Mouse (Mus musculus) gastrocnemius, adult 8-10 months (tissue): ENCODE results near the gene Sox1. TPM values are rescaled to one million over a fixed set of nuclear protein-coding genes. Genes with fewer than 3 reads are reported as not detected.

Experiments used
- DNase-seq, 2 experiments: peaks; one replicate each; pipeline ENCODE4 v3.0.0; 2022; ENCODE audit warnings: low spot score in 2 of 2
- total RNA-seq, 4 experiments: library from RNA; stranded (reverse); gene quantifications; 2 replicates each; pipeline ENCODE4 v1.2.4; 2022

Sox1 gene
- total RNA-seq = not detected

DNA sequence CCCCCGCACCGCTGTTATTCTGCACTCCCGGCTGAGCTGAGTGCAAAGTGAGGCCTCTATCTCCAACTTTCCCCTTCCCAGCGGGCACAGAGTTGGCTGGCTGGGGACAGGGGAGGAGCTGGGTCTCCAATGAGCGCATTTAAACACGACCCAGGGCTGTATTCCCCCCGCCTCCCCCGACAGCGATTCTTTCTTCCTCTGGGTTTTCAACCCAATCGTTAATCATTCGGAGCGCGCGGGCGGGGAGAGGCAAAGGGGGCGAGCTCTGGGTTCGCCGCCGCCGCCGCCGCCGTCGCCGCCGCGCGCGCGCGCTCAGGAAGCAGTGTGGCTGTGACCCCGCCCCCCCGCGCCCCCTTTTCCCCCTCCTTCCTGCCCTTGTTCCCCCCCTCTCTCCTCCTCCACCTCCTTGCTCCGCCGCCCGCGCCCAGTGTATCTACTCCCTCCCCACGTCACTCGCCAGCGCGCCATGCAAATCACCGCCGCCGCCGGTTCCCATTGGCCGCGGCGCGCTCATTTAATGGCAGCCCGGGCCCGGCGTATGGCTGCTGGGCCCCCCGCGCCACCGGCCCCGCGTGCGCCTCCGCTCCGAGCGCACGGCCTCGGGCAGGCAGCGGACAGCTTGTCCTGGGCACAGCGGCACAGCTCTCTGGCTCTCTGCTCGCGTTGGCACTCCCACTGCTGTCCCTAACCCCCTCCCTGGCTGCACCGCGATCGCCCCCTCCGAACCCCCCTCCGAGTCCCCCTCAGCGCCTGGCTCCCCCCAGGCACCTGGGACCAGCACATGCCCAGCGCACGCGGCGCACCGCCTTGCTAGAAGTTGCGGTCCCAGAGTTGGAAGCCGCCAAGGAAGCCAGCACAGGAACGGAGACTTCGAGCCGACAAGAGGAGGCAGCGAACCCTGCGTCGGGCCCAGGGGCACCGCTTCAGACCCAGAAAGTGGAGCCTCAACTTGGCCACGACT, at the start of gene Sox1:
Gene Sox1, plus strand, starts transcription at position 225 of the 961 bp plus-strand sequence.
- no peak for DNase-seq

DNA sequence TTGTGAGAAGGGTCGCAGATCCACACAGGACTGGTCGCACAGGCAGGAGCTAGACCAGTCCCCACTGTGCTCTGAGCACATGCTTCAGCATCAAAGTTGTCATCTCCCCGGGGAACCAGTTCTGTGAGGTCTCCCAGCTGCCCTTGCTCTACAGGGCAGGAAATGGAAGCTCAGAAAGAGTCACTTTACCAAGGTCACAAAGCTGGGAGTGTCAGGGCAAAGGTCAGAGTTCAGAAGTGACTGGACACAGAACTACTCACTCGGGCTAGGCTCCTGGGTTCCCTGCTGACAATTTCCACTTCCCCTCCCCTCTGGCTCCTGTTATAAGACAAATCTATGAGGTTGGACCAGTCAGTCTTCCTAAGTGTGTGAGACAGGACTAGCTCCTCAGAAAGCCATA, 49.2 kb upstream of the Sox1 start:
- DNase-seq = no peak

GRCm38 (mm10) chr8:12346870-12347269, 48.2 kb upstream of the Sox1 start:
- DNase-seq = no peak

GRCm38 (mm10) chr8:12348306-12348705, 46.8 kb upstream of the Sox1 start:
- DNase-seq = no peak

DNA sequence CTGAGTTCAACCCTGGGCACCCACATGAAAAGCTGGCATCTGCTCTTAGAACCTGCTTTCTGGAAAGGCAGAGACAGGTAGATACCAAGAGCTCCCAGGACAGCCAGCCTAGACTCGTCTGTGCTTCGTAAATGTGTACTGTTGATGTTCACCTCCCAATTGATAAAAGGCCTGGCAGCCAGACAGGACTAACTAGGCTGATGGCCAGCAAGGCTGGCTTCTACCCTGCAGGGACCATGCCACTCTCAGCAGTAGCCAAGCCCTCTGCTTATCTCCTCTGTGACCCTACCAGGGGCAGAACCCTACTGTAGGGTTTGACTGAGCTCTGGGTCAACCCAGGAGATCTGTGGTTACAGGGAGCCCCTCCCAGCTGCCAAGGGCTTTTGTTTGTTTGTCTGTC, 45.5 kb upstream of the Sox1 start:
- no peak for DNase-seq

DNA sequence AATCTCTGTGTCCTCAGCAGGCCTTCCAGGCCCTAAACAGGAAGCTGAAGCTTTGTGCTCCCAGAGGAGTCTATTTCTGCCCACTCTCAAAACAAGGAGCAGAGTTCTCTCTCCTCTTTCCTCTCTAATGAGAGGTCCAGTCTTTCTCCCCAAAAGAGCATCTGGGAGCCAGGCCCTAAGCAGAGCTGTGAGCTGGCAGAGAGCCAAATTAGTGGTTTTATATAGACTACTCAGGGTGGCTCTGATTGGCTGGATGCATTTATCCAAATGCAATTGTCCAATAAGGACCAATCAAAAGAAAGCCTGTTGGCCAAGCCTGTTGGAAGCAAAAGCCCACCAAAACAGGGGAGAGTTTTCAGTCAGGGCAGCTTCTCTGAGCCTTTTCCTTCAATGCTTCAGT, 44.0 kb upstream of the Sox1 start:
- no peak for DNase-seq

GRCm38 (mm10) chr8:12354406-12355025, 40.6 kb upstream of the Sox1 start:
- DNase-seq = no peak

GRCm38 (mm10) chr8:12368161-12368560, 26.9 kb upstream of the Sox1 start:
- DNase-seq = no peak

- no peak for DNase-seq
These were observed 26.2 kb upstream of the Sox1 start for GRCm38 (mm10) chr8:12368856-12369255.

GRCm38 (mm10) chr8:12381111-12381510, 14.0 kb upstream of the Sox1 start:
- no peak for DNase-seq

GRCm38 (mm10) chr8:12382707-12383561, 12.2 kb upstream of the Sox1 start:
- no peak for DNase-seq

DNA sequence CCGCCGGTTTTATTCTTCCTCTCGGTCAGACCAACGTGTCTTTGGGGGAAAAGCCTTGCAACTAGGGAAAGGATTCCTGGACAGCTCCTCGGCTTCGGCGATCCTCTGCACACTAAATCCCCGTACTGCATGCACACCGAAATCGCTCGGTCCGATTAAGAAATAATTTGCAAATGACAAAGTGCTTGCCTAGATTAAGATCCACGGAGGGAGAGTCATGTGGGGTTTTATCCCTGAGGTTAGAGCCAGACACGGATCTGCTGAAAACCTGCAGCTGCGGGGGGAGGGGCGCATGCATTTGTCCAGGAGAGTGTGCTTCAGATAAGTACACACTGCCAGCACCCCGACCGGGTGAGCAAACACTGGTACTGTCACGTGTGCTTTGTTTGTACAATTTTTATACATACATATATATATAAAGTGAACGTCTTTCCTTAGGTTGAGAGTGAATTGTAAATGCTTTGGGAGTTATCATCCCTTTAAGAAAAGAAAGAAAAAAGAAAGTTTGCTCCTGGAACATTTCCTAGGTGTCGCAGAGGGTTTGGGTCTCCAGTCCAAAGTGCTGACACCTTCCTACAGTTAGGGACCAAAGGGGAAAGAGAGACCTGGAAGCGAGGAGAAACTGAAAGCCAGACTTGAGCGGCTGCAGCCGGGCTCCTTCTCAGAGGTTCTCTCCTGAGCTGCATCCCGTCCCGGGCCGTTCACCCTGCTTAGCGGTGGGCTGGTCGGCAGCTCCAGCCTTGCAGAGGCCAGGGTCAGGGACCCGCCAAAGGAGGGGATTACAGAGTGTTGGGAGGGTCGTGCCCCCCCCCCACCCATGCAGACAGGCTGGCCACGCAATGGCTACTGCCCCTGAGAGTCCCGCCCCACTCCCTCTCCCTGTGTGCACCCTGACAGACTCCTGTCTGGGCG, 10.9 kb upstream of the Sox1 start:
- no peak for DNase-seq

DNA sequence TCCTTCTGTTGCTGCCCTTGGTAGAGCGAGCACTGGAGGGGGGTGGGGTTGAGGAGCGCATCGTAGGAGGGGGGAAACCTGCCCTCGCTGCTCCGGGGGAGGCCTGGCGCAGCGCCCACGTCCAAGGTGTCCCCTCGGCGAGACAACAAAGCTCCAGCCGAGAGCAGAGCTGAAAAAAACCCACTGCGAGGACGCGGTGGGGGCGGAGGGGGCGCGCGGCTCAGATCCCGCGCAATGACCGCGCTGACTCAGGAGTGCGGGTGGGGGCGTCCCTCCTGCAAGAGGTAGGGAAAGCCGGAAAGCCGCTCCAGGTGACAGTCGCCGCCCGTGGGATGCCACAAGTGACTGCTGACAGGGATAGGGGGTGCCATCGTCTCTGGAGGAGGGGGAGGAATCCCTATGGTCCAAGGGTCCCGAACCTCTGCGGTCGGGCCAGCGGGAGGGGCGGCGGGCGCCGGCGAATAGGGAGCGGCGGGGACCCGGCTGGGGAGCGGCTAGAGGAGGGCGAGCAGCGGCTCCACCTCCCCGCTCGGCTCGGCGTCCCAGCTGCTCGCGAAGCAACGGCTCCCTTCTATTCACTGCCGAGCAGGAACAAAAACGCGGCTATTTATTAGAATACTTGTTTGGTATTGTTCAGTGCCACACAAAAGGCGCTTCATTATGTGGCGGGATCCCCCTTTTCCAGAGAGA, 10.0 kb upstream of the Sox1 start:
- DNase-seq = no peak

- no peak for DNase-seq
These were observed 9.2 kb upstream of the Sox1 start for GRCm38 (mm10) chr8:12385686-12386488.

GRCm38 (mm10) chr8:12386530-12387222, 8.4 kb upstream of the Sox1 start:
- no peak for DNase-seq

DNA sequence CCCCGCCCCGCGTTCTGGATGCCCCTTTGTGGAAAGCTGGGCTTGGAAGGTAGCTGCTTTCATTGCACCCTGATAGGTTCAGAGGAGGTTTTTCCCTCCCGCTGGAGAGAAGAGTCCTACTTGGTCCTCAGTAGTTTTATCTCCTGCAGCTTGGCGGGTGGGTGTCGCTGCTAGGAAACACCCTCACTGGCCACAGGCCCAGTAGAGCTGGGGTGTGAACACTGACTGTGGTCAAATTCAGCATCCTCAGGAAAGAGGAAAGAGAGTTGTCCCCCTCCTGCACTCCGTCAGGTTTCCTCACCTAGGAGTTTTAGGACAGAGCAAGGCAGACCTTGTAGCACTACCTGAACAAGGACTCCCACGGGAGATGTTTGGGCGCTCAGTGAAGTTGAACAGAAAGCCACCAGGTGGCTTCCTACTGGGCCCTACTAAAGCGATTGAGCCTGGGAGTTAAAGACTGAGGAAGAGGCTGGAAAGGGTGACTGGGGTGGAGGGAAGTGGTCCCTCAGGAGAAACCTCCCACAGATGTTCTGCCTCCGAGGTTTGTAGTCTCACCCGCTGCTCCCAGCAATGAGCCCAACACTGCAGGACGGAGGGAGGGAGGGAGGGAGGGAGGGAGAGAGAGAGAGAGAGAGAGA, 7.8 kb upstream of the Sox1 start:
- no peak for DNase-seq

DNA sequence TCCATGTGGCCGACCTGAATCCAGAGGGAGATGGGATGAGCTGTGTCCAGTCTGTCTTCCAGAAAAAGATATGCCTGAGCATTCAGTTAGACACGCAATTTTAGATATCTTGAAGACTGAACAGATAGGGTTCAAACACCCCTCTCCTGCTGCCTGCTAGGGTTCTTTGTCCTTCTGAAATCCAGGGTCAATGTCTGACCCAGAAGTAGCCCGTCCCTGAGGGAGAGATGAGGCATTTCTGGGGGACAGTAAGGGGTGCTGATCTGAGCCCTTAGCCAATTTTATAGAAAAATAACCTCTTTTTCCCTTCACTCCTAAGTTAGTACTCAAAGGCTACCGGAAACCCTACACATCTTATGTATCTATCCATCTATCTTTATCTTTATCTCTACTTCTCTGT, 7.2 kb upstream of the Sox1 start:
- DNase-seq = no peak
